In the genomic region with DNA sequence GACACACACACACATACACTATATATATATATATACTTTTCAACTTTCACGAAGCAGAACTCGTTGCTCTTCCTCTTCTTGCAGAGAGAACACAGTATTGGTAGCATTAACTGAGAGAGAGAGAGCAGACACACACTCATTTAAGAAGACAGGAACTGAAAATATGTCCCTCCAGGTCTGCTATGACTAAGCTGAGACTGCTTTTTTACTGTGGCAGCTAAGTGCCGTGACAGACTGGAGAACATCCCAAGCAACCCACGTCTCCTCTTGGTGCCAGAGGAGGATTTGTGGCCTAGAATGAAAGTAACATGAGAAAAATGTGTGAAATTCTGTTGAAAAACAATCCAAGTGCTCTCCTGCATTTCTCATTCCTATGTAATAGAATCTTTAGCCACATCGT, we compare ENCODE assay signal across 20 mouse cellular contexts.
DNase-seq lines count a peak whose midpoint lies in the region; ATAC-seq and TF ChIP-seq lines count a peak whose summit lies in the region.
"Had no signal": no experiment of that assay in that cellular context is flagged by ENCODE, and none has a peak within 500 bp of the region (broad histone marks: within the 10 kb centered on the region; RNA-seq: fewer than 3 reads in every experiment).

No protein-coding gene starts in this region.

- DNase-seq in Patski (ENCODE audit: low read depth, low spot score) = no peak
- DNase-seq in frontal cortex, postnatal 36 days (ENCODE audit: low spot score in 2 of 2) = peak; percentile 64 to 74
- peak; percentile 40 to 64 for DNase-seq in left cerebral cortex, adult 18-20 months (ENCODE audit: low spot score in 2 of 2)
- peak; percentile 44 to 64 for DNase-seq in right cerebral cortex, postnatal 10 days (ENCODE audit: low spot score in 2 of 2)
- DNase-seq in adrenal gland, adult 18-20 months (ENCODE audit: low spot score in 2 of 2) = no peak
- DNase-seq in kidney, postnatal 4 days = no peak
- DNase-seq in kidney, postnatal 36 days = no peak
- DNase-seq: adrenal gland, postnatal 10 days; cerebellum, adult 18-20 months; gastrocnemius, postnatal 25 days; heart, postnatal 14 days; thymus, postnatal 4 days had no signal

- CTCF ChIA-PET in Patski (lab: Charles Lee) = interaction anchor here (1.5 kb wide), 1 partner anchor 13 kb away, joined by 3 read pairs; no protein-coding TSS in a partner anchor

- no peak for TF ChIP-seq CTCF in Patski (IDR thresholded peaks at IDR 0.05)

- no peaks in the 10 kb centered on the region for H3K27me3 ChIP-seq in Patski
- H3K27me3 ChIP-seq: hindbrain, embryonic 15.5 days; kidney, embryonic 15.5 days; lung, embryonic 15.5 days; midbrain, embryonic 12.5 days; neural tube, embryonic 15.5 days had no signal

- in situ Hi-C loops in Patski (cut with MboI; ENCODE audit: low pct_unique_long_range_greater_than_20kb) = no loop called here

- POLR2A ChIA-PET in Patski (lab: Charles Lee) = no interaction called here

- peak; percentile 39 for ATAC-seq in Patski
- ATAC-seq in monocyte, adult 5-6 weeks (replicated peaks; ENCODE audit: insufficient number of reproducible peaks, low FRiP score, low TSS enrichment, poor library complexity, severe bottlenecking) = no peak
- ATAC-seq: forebrain, embryonic 14.5 days; intestine, embryonic 16.5 days had no signal

Comparison
In these comparisons a context has a peak if more than half of its experiments do, and no peak if none do; other contexts are left out.
1. DNase-seq: peak in frontal cortex, postnatal 36 days (2 of 2), left cerebral cortex, adult 18-20 months (2 of 2) and right cerebral cortex, postnatal 10 days (2 of 2); none in Patski (single experiment), adrenal gland, adult 18-20 months (0 of 2), kidney, postnatal 4 days (0 of 2) and kidney, postnatal 36 days (0 of 2).